Mouse (Mus musculus) neural tube, embryonic 13.5 days (tissue): ENCODE measurements around the gene Zbtb5. TPM values are rescaled to one million over a fixed set of nuclear protein-coding genes. Genes with fewer than 3 reads are reported as not detected.
"Not testable (repeated sequence)": the region's sequence is repeated elsewhere in the genome, so short reads cannot be mapped to it uniquely, and the experiment has no call there.

Experiments used
- ATAC-seq: fragments of 200-750 bp; cut with Nextera tagmentation; 2 replicates; pipeline ENCODE4 v1.8.0; 2017; ENCODE audit warnings: low read depth, mild to moderate bottlenecking, moderate TSS enrichment, moderate library complexity
- H3K27ac ChIP-seq: fragments of 300-500 bp; sonication (generic); replicated peaks from 2 replicates; pipeline ENCODE4 v1.5.1; 2015; ENCODE audit warnings: moderate library complexity, mild to moderate bottlenecking, inconsistent platforms
- H3K27me3 ChIP-seq: fragments of 300-500 bp; sonication (generic); 2 replicates; pipeline ENCODE4 v1.6.1; 2015; ENCODE audit warnings: mild to moderate bottlenecking, inconsistent platforms
- H3K36me3 ChIP-seq: fragments of 300-500 bp; sonication (generic); 2 replicates; pipeline ENCODE4 v1.6.1; 2015; ENCODE audit warnings: mild to moderate bottlenecking, inconsistent platforms
- H3K4me1 ChIP-seq: fragments of 300-500 bp; sonication (generic); replicated peaks from 2 replicates; pipeline ENCODE4 v1.6.1; 2015; ENCODE audit warnings: inconsistent platforms
- H3K4me2 ChIP-seq: fragments of 300-500 bp; sonication (generic); 2 replicates; pipeline ENCODE4 v1.6.1; 2015; ENCODE audit warnings: inconsistent platforms, mild to moderate bottlenecking, moderate library complexity
- H3K4me3 ChIP-seq: fragments of 300-500 bp; sonication (generic); 2 replicates; pipeline ENCODE4 v1.5.1; 2015; ENCODE audit warnings: mild to moderate bottlenecking, inconsistent platforms
- H3K9ac ChIP-seq: fragments of 300-500 bp; sonication (generic); 2 replicates; pipeline ENCODE4 v1.6.1; 2015; ENCODE audit warnings: moderate library complexity, mild to moderate bottlenecking, inconsistent platforms
- H3K9me3 ChIP-seq: fragments of 300-500 bp; sonication (generic); 2 replicates; pipeline ENCODE4 v1.6.1; 2016; ENCODE audit warnings: inconsistent platforms
- WGBS: fragments of 180-500 bp; shearing (Covaris S2); methylation state at CpG from one replicate; pipeline ENCODE4 v1.1.7; 2015; 5-methylcytosine and 5-hydroxymethylcytosine counted together
- polyA plus RNA-seq: library from polyadenylated mRNA; unstranded; fragments of >200 nt; fragmentation: Nextera tagmentation; extraction: Ambion mirVana; gene quantifications from 2 replicates; pipeline ENCODE4 v1.2.1, GENCODE M21; 2015

Zbtb5 gene
- polyA plus RNA-seq, 1 experiment from 2014 or later: 35.6 TPM

DNA sequence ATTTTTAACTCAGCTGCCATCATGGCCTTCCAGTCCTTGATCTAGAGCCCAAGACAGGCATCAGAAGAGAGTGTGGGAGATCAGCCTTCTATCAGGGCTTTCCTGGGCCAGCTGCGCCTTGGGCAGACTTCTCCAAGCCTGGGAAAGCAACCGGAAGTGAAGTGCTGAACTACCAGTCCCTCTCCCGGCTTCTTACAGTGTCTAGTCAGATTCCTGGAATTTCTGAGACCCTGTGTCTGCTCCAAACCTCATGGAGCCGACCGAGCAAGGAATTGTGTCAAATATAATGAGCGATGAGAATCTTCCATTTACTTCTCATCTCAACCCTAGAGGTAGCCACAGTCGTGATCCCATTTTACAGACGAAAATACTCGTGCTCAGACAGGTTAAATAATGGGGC lies 53.4 kb downstream of the Zbtb5 start:
- WGBS: 90% methylated on average over 9 of the region's 9 CpGs
- Histone ChIP-seq H3K9ac (no peak overlapping the region), H3K27ac (no peak overlapping the region)

GRCm38 (mm10) chr4:44953041-44953440 lies 59.2 kb downstream of the Zbtb5 start:
- no peaks in the 10 kb centered on the region for H3K9me3 ChIP-seq
- WGBS: 75% methylated on average over 9 of the region's 9 CpGs

More for the DNA sequence above, 53.4 kb downstream of the Zbtb5 start:
- H3K4me2 ChIP-seq: no peak overlapping the region
- no peak overlapping the region for H3K4me3 ChIP-seq
- no peak for ATAC-seq
- H3K4me1 ChIP-seq: no peaks in the 10 kb centered on the region
- no peaks in the 10 kb centered on the region for H3K27me3 ChIP-seq
- no peaks in the 10 kb centered on the region for H3K36me3 ChIP-seq
- no peaks in the 10 kb centered on the region for H3K9me3 ChIP-seq

DNA sequence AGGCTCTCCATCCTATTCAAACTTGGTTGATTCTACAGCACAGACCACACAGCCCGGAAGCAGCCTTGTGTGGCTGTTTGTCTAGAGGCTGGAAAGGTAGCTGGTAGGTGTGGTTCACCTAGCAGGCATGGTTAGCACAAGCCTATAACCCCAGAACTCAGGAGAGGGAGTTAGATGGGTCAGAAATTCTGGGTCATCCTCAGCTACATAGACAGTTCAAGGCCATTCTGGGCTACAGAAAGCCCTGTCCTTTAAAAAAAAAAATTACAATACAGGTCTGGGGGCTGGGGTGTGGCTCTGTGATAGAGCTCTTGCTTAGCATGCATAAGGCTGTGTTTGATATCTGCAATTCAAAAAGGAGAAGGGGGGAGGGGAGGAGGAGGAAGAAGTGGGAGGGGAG lies 63.9 kb downstream of the Zbtb5 start:
- H3K4me2 ChIP-seq: no peak overlapping the region
- H3K27ac ChIP-seq: no peak overlapping the region
- H3K36me3 ChIP-seq: no peaks in the 10 kb centered on the region
- no peak overlapping the region for H3K4me3 ChIP-seq
- no peaks in the 10 kb centered on the region for H3K27me3 ChIP-seq
- no peak for ATAC-seq
- H3K4me1 ChIP-seq: no peaks in the 10 kb centered on the region
- 88% methylated on average over 1 of the region's 1 CpGs for WGBS
- no peaks in the 10 kb centered on the region for H3K9me3 ChIP-seq
- no peak overlapping the region for H3K9ac ChIP-seq

More at GRCm38 (mm10) chr4:44953041-44953440, 59.2 kb downstream of the Zbtb5 start:
- Histone ChIP-seq H3K4me3 (no peak overlapping the region), H3K4me1 (no peaks in the 10 kb centered on the region), H3K4me2 (no peak overlapping the region), H3K27ac (no peak overlapping the region), H3K36me3 (no peaks in the 10 kb centered on the region), H3K27me3 (no peaks in the 10 kb centered on the region), H3K9ac (no peak overlapping the region)
- no peak for ATAC-seq

GRCm38 (mm10) chr4:44947464-44947863 lies 64.7 kb downstream of the Zbtb5 start:
- Histone ChIP-seq H3K36me3 (no peaks in the 10 kb centered on the region), H3K27ac (no peak overlapping the region)

GRCm38 (mm10) chr4:44946126-44946525 lies 66.1 kb downstream of the Zbtb5 start:
- H3K27me3 ChIP-seq, H3K4me2 ChIP-seq, H3K4me3 ChIP-seq, H3K36me3 ChIP-seq, H3K4me1 ChIP-seq, ATAC-seq, H3K27ac ChIP-seq, H3K9me3 ChIP-seq, H3K9ac ChIP-seq: not testable (repeated sequence)
- WGBS: 88% methylated on average over 2 of the region's 2 CpGs

More at GRCm38 (mm10) chr4:44947464-44947863, 64.7 kb downstream of the Zbtb5 start:
- Histone ChIP-seq H3K27me3 (no peaks in the 10 kb centered on the region), H3K9ac (no peak overlapping the region), H3K9me3 (no peaks in the 10 kb centered on the region), H3K4me3 (no peak overlapping the region), H3K4me1 (no peaks in the 10 kb centered on the region), H3K4me2 (no peak overlapping the region)
- no peak for ATAC-seq
- WGBS: 90% methylated on average over 5 of the region's 5 CpGs

- no peak for ATAC-seq
- Histone ChIP-seq H3K36me3 (no peaks in the 10 kb centered on the region), H3K9ac (no peak overlapping the region), H3K4me3 (no peak overlapping the region), H3K4me2 (no peak overlapping the region), H3K27me3 (no peaks in the 10 kb centered on the region), H3K27ac (no peak overlapping the region), H3K4me1 (no peaks in the 10 kb centered on the region), H3K9me3 (no peaks in the 10 kb centered on the region)
- 87% methylated on average over 10 of the region's 10 CpGs for WGBS
Measured at GRCm38 (mm10) chr4:44944426-44945075, 67.7 kb downstream of the Zbtb5 start.

DNA sequence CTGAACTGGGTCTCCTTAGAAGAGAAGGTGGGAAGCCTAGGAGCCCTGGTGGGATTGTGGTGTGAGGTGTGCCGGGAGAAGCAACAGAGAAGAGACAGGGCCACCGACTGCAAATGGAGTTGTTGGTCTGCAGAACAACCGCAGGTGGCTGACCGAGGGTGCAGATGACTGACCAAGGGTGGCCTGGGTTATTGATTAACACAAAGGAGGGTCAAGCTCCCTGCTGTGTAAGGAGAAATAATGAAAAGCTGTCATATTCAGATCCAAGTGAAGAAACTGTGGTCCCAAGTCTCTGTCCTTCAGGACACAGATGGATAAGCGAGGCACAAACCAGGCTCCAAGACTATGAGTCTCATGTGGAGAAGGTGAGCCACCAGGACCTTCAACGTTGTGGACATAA lies 68.7 kb downstream of the Zbtb5 start:
- WGBS: 88% methylated on average over 6 of the region's 6 CpGs
- Histone ChIP-seq H3K27me3 (no peaks in the 10 kb centered on the region), H3K36me3 (no peaks in the 10 kb centered on the region), H3K4me2 (no peak overlapping the region), H3K9ac (no peak overlapping the region), H3K4me1 (no peaks in the 10 kb centered on the region), H3K4me3 (no peak overlapping the region), H3K9me3 (no peaks in the 10 kb centered on the region), H3K27ac (no peak overlapping the region)
- ATAC-seq: no peak

- Histone ChIP-seq H3K9ac (no peak overlapping the region), H3K4me3 (no peak overlapping the region), H3K27me3 (no peaks in the 10 kb centered on the region), H3K27ac (no peak overlapping the region), H3K4me2 (no peak overlapping the region), H3K4me1 (no peaks in the 10 kb centered on the region), H3K36me3 (no peaks in the 10 kb centered on the region), H3K9me3 (no peaks in the 10 kb centered on the region)
- ATAC-seq: no peak
- WGBS: 77% methylated on average over 1 of the region's 1 CpGs
Measured at GRCm38 (mm10) chr4:44942237-44942636, 70.0 kb downstream of the Zbtb5 start.

Other genes with a start within 250 kb of the Zbtb5 start
- 27.2 and 29.7 TPM in 2 replicates for gene Grhpr, start 31.0 kb downstream of the Zbtb5 start, polyA plus RNA-seq
- gene Polr1e, start 6.2 kb upstream of the Zbtb5 start, polyA plus RNA-seq: 33.0 and 45.1 TPM in 2 replicates
- 14.3 and 15.4 TPM in 2 replicates for gene Fbxo10, start 72.2 kb upstream of the Zbtb5 start, polyA plus RNA-seq
- gene Tomm5, start 95.7 kb upstream of the Zbtb5 start, polyA plus RNA-seq: 152 and 166 TPM in 2 replicates
- gene Frmpd1, start 172.5 kb upstream of the Zbtb5 start, polyA plus RNA-seq: 2.9 and 3.0 TPM in 2 replicates